ENCODE assay signal across 8 mouse cellular contexts in genomic region chr7:44262791-44263643, GRCm38 (mm10). TPM values are rescaled to one million over a fixed set of nuclear protein-coding genes. Genes with fewer than 3 reads are reported as not detected.
DNase-seq lines count a peak whose midpoint lies in the region; ATAC-seq and TF ChIP-seq lines count a peak whose summit lies in the region.

No protein-coding gene starts in this region.

- H3K36me3 ChIP-seq in hindbrain, postnatal 0 days (ENCODE audit: insufficient read depth, low read length) = no peaks in the 10 kb centered on the region

- peak overlapping the region; percentile 20 for H3K4me3 ChIP-seq in cortical plate, adult 2 months (ENCODE audit: insufficient read depth, low read length)
- H3K4me3 ChIP-seq in hindbrain, postnatal 0 days (ENCODE audit: low read length) = peak overlapping the region; percentile 37

- peak overlapping the region; percentile 48; the same call in 1 of the 2 replicates for H3K9ac ChIP-seq in hindbrain, postnatal 0 days (replicated peaks; ENCODE audit: low read length)

- TF ChIP-seq POLR2A in cortical plate, adult 2 months (IDR thresholded peaks at IDR 0.05; ENCODE audit: extremely low read depth, insufficient read depth, low read length) = no peak

- H3K4me1 ChIP-seq in cortical plate, adult 2 months (ENCODE audit: control insufficient read depth, insufficient read depth, low read length) = no peaks in the 10 kb centered on the region
- no peaks in the 10 kb centered on the region for H3K4me1 ChIP-seq in hindbrain, postnatal 0 days (ENCODE audit: insufficient read depth, low read length)

- peak overlapping the region; percentile 77 for H3K4me2 ChIP-seq in hindbrain, postnatal 0 days (ENCODE audit: low read depth, low read length)

- peak; percentile 97 for TF ChIP-seq CTCF in cortical plate, adult 2 months (IDR thresholded peaks at IDR 0.05; ENCODE audit: extremely low read depth, insufficient read depth, low read length)
- TF ChIP-seq CTCF in hindbrain, postnatal 0 days (IDR thresholded peaks at IDR 0.05; ENCODE audit: low read depth) = peak; percentile 97

- H3K27me3 ChIP-seq in hindbrain, postnatal 0 days (ENCODE audit: insufficient read depth, low read length) = no peaks in the 10 kb centered on the region

- DNase-seq in gastrocnemius, adult 8-10 months (ENCODE audit: low spot score in 2 of 2) = peak; percentile 87
- peak; percentile 98 for DNase-seq in hindbrain, postnatal 0 days (ENCODE audit: low spot score)
- DNase-seq in left cerebral cortex, adult 18-20 months (ENCODE audit: low spot score in 2 of 2) = peak; percentile 96 to 99
- DNase-seq in lung, postnatal 4 days = peak; percentile 87 to 94
- peak; percentile 93 for DNase-seq in right cerebral cortex, adult 18-20 months
- DNase-seq in urinary bladder, adult 2 months (ENCODE audit: low spot score) = peak; percentile 87

- peak; percentile 83 for ATAC-seq in activated CD4-positive, CD25-positive, alpha-beta regulatory T cell, adult 4 months
- peak; percentile 88 for ATAC-seq in hindbrain, postnatal 0 days

- under 1% methylated on average over 34 of the region's 34 CpGs for WGBS in hindbrain, postnatal 0 days

- H3K27ac ChIP-seq in cortical plate, adult 2 months (ENCODE audit: insufficient read depth, low read length) = no peak overlapping the region
- peak overlapping the region; percentile 32; the same call in 1 of the 2 replicates for H3K27ac ChIP-seq in hindbrain, postnatal 0 days

- H3K9me3 ChIP-seq in hindbrain, postnatal 0 days (ENCODE audit: low read length) = no peaks in the 10 kb centered on the region

RNA-seq across cellular contexts. Expression of gene Gm15517, which starts 1.8 kb away (rescaled TPM):
- not detected for polyA plus RNA-seq in activated CD4-positive, CD25-positive, alpha-beta regulatory T cell, adult 4 months (2017; shearing (Covaris generic))
- polyA plus RNA-seq in cortical plate, adult 2 months (2012; rRNA removed) = not detected in 2 replicates
- total RNA-seq in gastrocnemius, adult 8-10 months (2022) = not detected
- total RNA-seq in hindbrain, postnatal 0 days (2014; rRNA removed) = not detected in 2 replicates
- polyA plus RNA-seq in hindbrain, postnatal 0 days (2015; fragmentation: Nextera tagmentation; extraction: Ambion mirVana) = not detected in 2 replicates
- total RNA-seq in left cerebral cortex, adult 18-20 months (2021) = not detected
- polyA plus RNA-seq in urinary bladder, adult 2 months (2012; rRNA removed) = 0.65 TPM in 1 of 2 replicates, not detected in the other

RNA-seq across cellular contexts. Expression of gene Acp4, which starts 5.8 kb away (rescaled TPM):
- polyA plus RNA-seq in activated CD4-positive, CD25-positive, alpha-beta regulatory T cell, adult 4 months (2017; shearing (Covaris generic)) = not detected
- polyA plus RNA-seq in cortical plate, adult 2 months (2012; rRNA removed) = not detected in 2 replicates
- not detected for total RNA-seq in gastrocnemius, adult 8-10 months (2022)
- not detected in 2 replicates for total RNA-seq in hindbrain, postnatal 0 days (2014; rRNA removed)
- 0.13 TPM in 1 of 2 replicates, not detected in the other for polyA plus RNA-seq in hindbrain, postnatal 0 days (2015; fragmentation: Nextera tagmentation; extraction: Ambion mirVana)
- not detected for total RNA-seq in left cerebral cortex, adult 18-20 months (2021)
- not detected in 2 replicates for polyA plus RNA-seq in urinary bladder, adult 2 months (2012; rRNA removed)

RNA-seq across cellular contexts. Expression of gene 2410002F23Rik, which starts 16.5 kb away (rescaled TPM):
- 10 to 100 TPM; 74.0 to 88.7 TPM for polyA plus RNA-seq in activated CD4-positive, CD25-positive, alpha-beta regulatory T cell, adult 4 months (2017; shearing (Covaris generic))
- 105 TPM in 2 replicates for polyA plus RNA-seq in cortical plate, adult 2 months (2012; rRNA removed)
- total RNA-seq in gastrocnemius, adult 8-10 months (2022) = 1 to 10 TPM; 5.1 to 9.2 (median 6.6) TPM
- 340 and 409 TPM in 2 replicates for total RNA-seq in hindbrain, postnatal 0 days (2014; rRNA removed)
- 239 TPM in 2 replicates for polyA plus RNA-seq in hindbrain, postnatal 0 days (2015; fragmentation: Nextera tagmentation; extraction: Ambion mirVana)
- total RNA-seq in left cerebral cortex, adult 18-20 months (2021) = 10 to 100 TPM; 68.6 to 71.1 TPM
- polyA plus RNA-seq in urinary bladder, adult 2 months (2012; rRNA removed) = 100 and 125 TPM in 2 replicates

RNA-seq across cellular contexts. Expression of gene 1700028J19Rik, which starts 16.5 kb away (rescaled TPM):
- polyA plus RNA-seq in activated CD4-positive, CD25-positive, alpha-beta regulatory T cell, adult 4 months (2017; shearing (Covaris generic)) = 1 to 10 TPM; 1.0 to 1.7 TPM
- 2.3 and 2.9 TPM in 2 replicates for polyA plus RNA-seq in cortical plate, adult 2 months (2012; rRNA removed)
- total RNA-seq in gastrocnemius, adult 8-10 months (2022) = not detected
- total RNA-seq in hindbrain, postnatal 0 days (2014; rRNA removed) = 1.2 TPM in 1 of 2 replicates, not detected in the other
- polyA plus RNA-seq in hindbrain, postnatal 0 days (2015; fragmentation: Nextera tagmentation; extraction: Ambion mirVana) = 1.6 TPM in 2 replicates
- total RNA-seq in left cerebral cortex, adult 18-20 months (2021) = 1 to 10 TPM; 1.1 to 1.2 TPM
- 0.71 and 1.1 TPM in 2 replicates for polyA plus RNA-seq in urinary bladder, adult 2 months (2012; rRNA removed)

RNA-seq across cellular contexts. Expression of gene Gm36864, which starts 27.0 kb away (rescaled TPM):
- not detected for polyA plus RNA-seq in activated CD4-positive, CD25-positive, alpha-beta regulatory T cell, adult 4 months (2017; shearing (Covaris generic))
- not detected in 2 replicates for polyA plus RNA-seq in cortical plate, adult 2 months (2012; rRNA removed)
- not detected for total RNA-seq in gastrocnemius, adult 8-10 months (2022)
- total RNA-seq in hindbrain, postnatal 0 days (2014; rRNA removed) = not detected in 2 replicates
- polyA plus RNA-seq in hindbrain, postnatal 0 days (2015; fragmentation: Nextera tagmentation; extraction: Ambion mirVana) = not detected in 2 replicates
- not detected for total RNA-seq in left cerebral cortex, adult 18-20 months (2021)
- not detected in 2 replicates for polyA plus RNA-seq in urinary bladder, adult 2 months (2012; rRNA removed)
